Mouse (Mus musculus): Measurements from ENCODE around the gene Mavs. TPM values are rescaled to one million over a fixed set of nuclear protein-coding genes. Genes with fewer than 3 reads are reported as not detected.

The Mavs gene
- polyA plus RNA-seq, 1 experiment: 7.8 TPM

- TF ChIP-seq GATA1 (IDR thresholded peaks at IDR 0.05; ENCODE audit: low read length): no peak
These were observed 1.3 kb upstream of the Mavs start for GRCm38 (mm10) chr2:131232558-131232957.

- no peak for TF ChIP-seq GATA1 (IDR thresholded peaks at IDR 0.05; ENCODE audit: low read length)
These were observed 326 bp downstream of the Mavs start for GRCm38 (mm10) chr2:131234127-131234650.

- no peak for TF ChIP-seq GATA1 (IDR thresholded peaks at IDR 0.05; ENCODE audit: low read length)
These were observed 1.2 kb downstream of the Mavs start for GRCm38 (mm10) chr2:131234970-131235635.

- no peak for TF ChIP-seq GATA1 (IDR thresholded peaks at IDR 0.05; ENCODE audit: low read length)
These were observed 8.3 kb downstream of the Mavs start for GRCm38 (mm10) chr2:131242180-131242579.

GRCm38 (mm10) chr2:131242929-131243328 lies 9.1 kb downstream of the Mavs start:
- TF ChIP-seq GATA1 (IDR thresholded peaks at IDR 0.05; ENCODE audit: low read length): no peak

GRCm38 (mm10) chr2:131253681-131254328 lies 19.9 kb downstream of the Mavs start:
- peak; percentile 50 for TF ChIP-seq GATA1 (IDR thresholded peaks at IDR 0.05; ENCODE audit: low read length)

GRCm38 (mm10) chr2:131254329-131254713 lies 20.5 kb downstream of the Mavs start:
- TF ChIP-seq GATA1 (IDR thresholded peaks at IDR 0.05; ENCODE audit: low read length): no peak

GRCm38 (mm10) chr2:131255738-131256137 lies 21.9 kb downstream of the Mavs start:
- no peak for TF ChIP-seq GATA1 (IDR thresholded peaks at IDR 0.05; ENCODE audit: low read length)

GRCm38 (mm10) chr2:131258693-131259092 lies 24.8 kb downstream of the Mavs start:
- no peak for TF ChIP-seq GATA1 (IDR thresholded peaks at IDR 0.05; ENCODE audit: low read length)

- TF ChIP-seq GATA1 (IDR thresholded peaks at IDR 0.05; ENCODE audit: low read length): peak; percentile 48
These were observed 26.9 kb downstream of the Mavs start for GRCm38 (mm10) chr2:131260544-131261307.

- no peak for TF ChIP-seq GATA1 (IDR thresholded peaks at IDR 0.05; ENCODE audit: low read length)
These were observed 27.8 kb downstream of the Mavs start for GRCm38 (mm10) chr2:131261481-131262212.

- no peak for TF ChIP-seq GATA1 (IDR thresholded peaks at IDR 0.05; ENCODE audit: low read length)
These were observed 28.4 kb downstream of the Mavs start, which contains the start of gene Pank2 for GRCm38 (mm10) chr2:131262213-131262672. Gene Pank2 (plus strand): TSS chr2:131262495.

- TF ChIP-seq GATA1 (IDR thresholded peaks at IDR 0.05; ENCODE audit: low read length): no peak
These were observed 29.1 kb downstream of the Mavs start for GRCm38 (mm10) chr2:131262680-131263670.

- no peak for TF ChIP-seq GATA1 (IDR thresholded peaks at IDR 0.05; ENCODE audit: low read length)
These were observed 30.2 kb downstream of the Mavs start for GRCm38 (mm10) chr2:131264027-131264426.

Data from G1E-ER4 (cell line).